Mouse (Mus musculus): ENCODE measurements at regions not wholly inside any gene's neighbourhood (a gene's known extent, or its start where the extent isn't known, plus 50 kb on each side); places are given as distances from the start of the nearest gene placed in this dataset.

GRCm38 (mm10) chr9:47091796-47092195 is 93.3 kb downstream of the Gm4791 start:
- TF ChIP-seq CTCF (IDR thresholded peaks at IDR 0.05), result no peak
- no peak for TF ChIP-seq EP300 (IDR thresholded peaks at IDR 0.05; ENCODE audit: insufficient read depth, low read depth, low read length)

Measured in heart, adult 2 months (tissue).